Mouse (Mus musculus): ENCODE measurements at regions not wholly inside any gene's neighbourhood (a gene's known extent, or its start where the extent isn't known, plus 50 kb on each side); places are given as distances from the start of the nearest gene placed in this dataset.
"Not testable (repeated sequence)": the region's sequence is repeated elsewhere in the genome, so short reads cannot be mapped to it uniquely, and the experiment has no call there.

GRCm38 (mm10) chr2:117446876-117447275, 104.1 kb upstream of the Rasgrp1 start:
- in situ Hi-C loops (cut with MboI, MseI): loop anchor here (10.0 kb wide), 2 partner anchors 182 to 552 kb away; no protein-coding TSS in a partner anchor

GRCm38 (mm10) chr2:117450172-117450865, 107.5 kb upstream of the Rasgrp1 start:
- in situ Hi-C loops (cut with MboI, MseI): no loop called here

GRCm38 (mm10) chr2:117451818-117452217, 109.0 kb upstream of the Rasgrp1 start:
- in situ Hi-C loops (cut with MboI, MseI): no loop called here

GRCm38 (mm10) chr2:117455021-117455739, 112.4 kb upstream of the Rasgrp1 start:
- in situ Hi-C loops (cut with MboI, MseI): no loop called here

- in situ Hi-C loops (cut with MboI, MseI): no loop called here
Observed at GRCm38 (mm10) chr2:117455740-117456455, 113.1 kb upstream of the Rasgrp1 start.

- in situ Hi-C loops (cut with MboI, MseI): no loop called here
Observed at GRCm38 (mm10) chr2:117456456-117457020, 113.7 kb upstream of the Rasgrp1 start.

GRCm38 (mm10) chr2:117461541-117462290, 118.9 kb upstream of the Rasgrp1 start:
- in situ Hi-C loops (cut with MboI, MseI): no loop called here

- in situ Hi-C loops (cut with MboI, MseI): no loop called here
Observed at GRCm38 (mm10) chr2:117474885-117475542, 132.2 kb upstream of the Rasgrp1 start.

- in situ Hi-C loops (cut with MboI, MseI): no loop called here
Observed at GRCm38 (mm10) chr2:117475561-117475960, 132.8 kb upstream of the Rasgrp1 start.

- in situ Hi-C loops (cut with MboI, MseI): not testable (repeated sequence)
Observed at GRCm38 (mm10) chr2:117477503-117477902, 134.7 kb upstream of the Rasgrp1 start.

- in situ Hi-C loops (cut with MboI, MseI): not testable (repeated sequence)
Observed at GRCm38 (mm10) chr2:117479244-117480009, 136.6 kb upstream of the Rasgrp1 start.

- in situ Hi-C loops (cut with MboI, MseI): no loop called here
Observed at GRCm38 (mm10) chr2:117486447-117486846, 143.6 kb upstream of the Rasgrp1 start.

GRCm38 (mm10) chr2:117498565-117498964, 155.8 kb upstream of the Rasgrp1 start:
- in situ Hi-C loops (cut with MboI, MseI): no loop called here

- in situ Hi-C loops (cut with MboI, MseI): no loop called here
Observed at GRCm38 (mm10) chr2:117502611-117503010, 159.8 kb upstream of the Rasgrp1 start.

- in situ Hi-C loops (cut with MboI, MseI): no loop called here
Observed at GRCm38 (mm10) chr2:117511737-117512136, 168.9 kb upstream of the Rasgrp1 start.

- in situ Hi-C loops (cut with MboI, MseI): no loop called here
Observed at GRCm38 (mm10) chr2:117512551-117512950, 169.8 kb upstream of the Rasgrp1 start.

- in situ Hi-C loops (cut with MboI, MseI): no loop called here
Observed at GRCm38 (mm10) chr2:117524437-117524836, 181.6 kb upstream of the Rasgrp1 start.

- in situ Hi-C loops (cut with MboI, MseI): no loop called here
Observed at GRCm38 (mm10) chr2:117538865-117539264, 196.1 kb upstream of the Rasgrp1 start.

- in situ Hi-C loops (cut with MboI, MseI): no loop called here
Observed at GRCm38 (mm10) chr2:117539285-117539684, 196.5 kb upstream of the Rasgrp1 start.

GRCm38 (mm10) chr2:117541471-117541870, 198.7 kb upstream of the Rasgrp1 start:
- in situ Hi-C loops (cut with MboI, MseI): no loop called here

All from regulatory T cell (primary cell).